Mouse (Mus musculus) heart, postnatal 0 days (tissue): Measurements from ENCODE around the gene Bax. TPM values are rescaled to one million over a fixed set of nuclear protein-coding genes. Genes with fewer than 3 reads are reported as not detected.

Experiments
- ATAC-seq: fragments of 200-750 bp; cut with Nextera tagmentation; 2 replicates; pipeline ENCODE4 v1.8.0; 2017; ENCODE audit warnings: low read depth, moderate number of reproducible peaks, moderate library complexity; ENCODE audit not compliant: insufficient read depth
- DNase-seq: peaks from one replicate; pipeline ENCODE4 v3.0.0-alpha.2; 2016; ENCODE audit warnings: low spot score
- H3K27ac ChIP-seq: fragments of 300-500 bp; sonication (generic); 2 replicates; pipeline ENCODE4 v1.5.1; 2014; ENCODE audit warnings: low read depth, mild to moderate bottlenecking
- H3K27me3 ChIP-seq: fragments of 300-500 bp; sonication (generic); 2 replicates; pipeline ENCODE4 v1.6.1; 2014; ENCODE audit warnings: low read length, mixed read lengths; ENCODE audit not compliant: control insufficient read depth, insufficient read depth
- H3K36me3 ChIP-seq: fragments of 300-500 bp; sonication (generic); replicated peaks from 2 replicates; pipeline ENCODE4 v1.6.1; 2014; ENCODE audit warnings: low read length, mixed read lengths; ENCODE audit not compliant: control insufficient read depth, insufficient read depth
- H3K4me1 ChIP-seq: fragments of 300-500 bp; sonication (generic); 2 replicates; pipeline ENCODE4 v1.6.1; 2014; ENCODE audit warnings: antibody characterized with exemption; ENCODE audit not compliant: control insufficient read depth, insufficient read depth
- H3K4me2 ChIP-seq: fragments of 300-500 bp; sonication (generic); 2 replicates; pipeline ENCODE4 v1.6.1; 2014; ENCODE audit warnings: low read depth, mild to moderate bottlenecking, low read length, moderate library complexity
- H3K4me3 ChIP-seq: fragments of 300-500 bp; sonication (generic); 2 replicates; pipeline ENCODE4 v1.5.1; 2014; ENCODE audit warnings: low read depth, low read length
- H3K9ac ChIP-seq: fragments of 300-500 bp; sonication (generic); replicated peaks from 2 replicates; pipeline ENCODE4 v1.6.1; 2014; ENCODE audit warnings: low read depth, low read length, mixed read lengths
- H3K9me3 ChIP-seq: fragments of 300-500 bp; sonication (generic); replicated peaks from 2 replicates; pipeline ENCODE4 v1.6.1; 2016; ENCODE audit warnings: low read length; ENCODE audit not compliant: control insufficient read depth
- CTCF ChIP-seq: IDR thresholded peaks from 2 replicates; pipeline ENCODE4 v1.5.1; 2016; ENCODE audit warnings: antibody characterized with exemption, control low read depth, low read depth
- EP300 ChIP-seq: IDR thresholded peaks from 2 replicates; pipeline ENCODE4 v1.6.1; 2016; ENCODE audit warnings: antibody characterized with exemption, low read depth
- WGBS: fragments of 180-500 bp; shearing (Covaris S2); extraction: QIAGEN DNeasy Blood & Tissue Kit; methylation state at CpG from one replicate; pipeline ENCODE4 v1.1.7; 2014; 5-methylcytosine and 5-hydroxymethylcytosine counted together
- polyA plus RNA-seq: library from polyadenylated mRNA; unstranded; fragments of >200 nt; fragmentation: Nextera tagmentation; extraction: Ambion mirVana; gene quantifications from 2 replicates; pipeline ENCODE4 v1.2.1, GENCODE M21; 2015
- total RNA-seq: library from RNA; depleted of rRNA; stranded (reverse); fragments of >200 nt; gene quantifications from 2 replicates; pipeline ENCODE4 v1.2.3, GENCODE M21; 2014; ENCODE audit warnings: low replicate concordance

Bax gene
- total and polyA plus RNA-seq, 2 experiments from 2014 or later, result 88.1 to 101 TPM

GRCm38 (mm10) chr7:45508561-45508960 is 41.9 kb upstream of the Bax start:
- 86% methylated on average over 6 of the region's 6 CpGs for WGBS
- ATAC-seq, result no peak
- Histone ChIP-seq H3K4me2 (peak overlapping the region; percentile 85), H3K9me3 (no peaks in the 10 kb centered on the region), H3K4me3 (no peak overlapping the region), H3K27me3 (no peaks in the 10 kb centered on the region), H3K36me3 (peaks cover 29% of the 10 kb centered on the region), H3K27ac (no peak overlapping the region), H3K9ac (peak overlapping the region; percentile 84; the same call in 1 of the 2 replicates), H3K4me1 (peaks cover 13% of the 10 kb centered on the region)
- TF ChIP-seq CTCF (no peak), EP300 (no peak)
- DNase-seq, result no peak

DNA sequence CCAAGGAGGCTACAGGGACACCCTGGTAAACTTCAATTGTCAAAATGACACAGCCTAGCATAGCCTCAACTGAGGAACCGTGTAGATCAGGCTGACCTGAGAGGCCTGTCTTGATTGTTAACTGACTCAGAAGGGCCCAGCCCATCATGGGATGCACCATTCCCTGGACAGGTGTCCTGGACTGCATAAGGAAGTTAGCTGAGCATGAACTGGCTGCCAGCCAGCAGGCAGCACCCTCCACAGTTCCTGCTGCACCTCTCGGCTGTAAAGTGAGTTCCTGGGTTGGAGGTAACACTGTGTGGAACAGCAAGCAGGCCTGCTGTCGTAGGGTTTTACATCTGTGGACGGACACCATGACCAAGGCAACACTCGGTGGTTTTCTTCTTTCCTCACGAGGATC is 40.9 kb upstream of the Bax start:
- Histone ChIP-seq H3K4me1 (peaks cover 13% of the 10 kb centered on the region), H3K27me3 (no peaks in the 10 kb centered on the region), H3K4me2 (no peak overlapping the region), H3K27ac (no peak overlapping the region), H3K36me3 (peaks cover 35% of the 10 kb centered on the region), H3K9ac (no peak overlapping the region), H3K9me3 (no peaks in the 10 kb centered on the region), H3K4me3 (no peak overlapping the region)
- ATAC-seq (no peak), DNase-seq (no peak)
- TF ChIP-seq EP300, result no peak
- no peak for TF ChIP-seq CTCF
- 84% methylated on average over 6 of the region's 6 CpGs for WGBS

- Histone ChIP-seq H3K27ac (no peak overlapping the region), H3K4me1 (no peaks in the 10 kb centered on the region), H3K9ac (no peak overlapping the region), H3K4me3 (no peak overlapping the region), H3K9me3 (no peaks in the 10 kb centered on the region), H3K27me3 (no peaks in the 10 kb centered on the region), H3K4me2 (no peak overlapping the region), H3K36me3 (peaks cover 78% of the 10 kb centered on the region)
- TF ChIP-seq EP300, result no peak
- no peak for TF ChIP-seq CTCF
- ATAC-seq (no peak), DNase-seq (no peak)
- WGBS, result 98% methylated on average over 6 of the region's 6 CpGs
These were observed 31.7 kb upstream of the Bax start for GRCm38 (mm10) chr7:45498427-45498826.

GRCm38 (mm10) chr7:45494548-45494947 is 27.9 kb upstream of the Bax start:
- DNase-seq (no peak), ATAC-seq (no peak)
- Histone ChIP-seq H3K4me3 (no peak overlapping the region), H3K4me2 (no peak overlapping the region), H3K27ac (no peak overlapping the region), H3K4me1 (peaks cover 11% of the 10 kb centered on the region; the same call in 1 of the 2 replicates), H3K9me3 (no peaks in the 10 kb centered on the region), H3K9ac (no peak overlapping the region), H3K36me3 (peaks cover 58% of the 10 kb centered on the region), H3K27me3 (no peaks in the 10 kb centered on the region)
- 81% methylated on average over 9 of the region's 9 CpGs for WGBS
- TF ChIP-seq CTCF (no peak), EP300 (no peak)

GRCm38 (mm10) chr7:45492951-45493350 is 26.3 kb upstream of the Bax start:
- Histone ChIP-seq H3K4me2 (no peak overlapping the region), H3K9me3 (no peaks in the 10 kb centered on the region), H3K27ac (peak overlapping the region; percentile 67), H3K36me3 (peaks cover 44% of the 10 kb centered on the region), H3K9ac (no peak overlapping the region), H3K4me1 (peaks cover 11% of the 10 kb centered on the region; the same call in 1 of the 2 replicates), H3K4me3 (no peak overlapping the region), H3K27me3 (no peaks in the 10 kb centered on the region)
- peak; percentile 60 for ATAC-seq
- TF ChIP-seq EP300 (no peak), CTCF (no peak)
- 59% methylated on average over 5 of the region's 5 CpGs for WGBS
- peak; percentile 20 for DNase-seq

GRCm38 (mm10) chr7:45492225-45492844 is 25.6 kb upstream of the Bax start:
- H3K9me3 ChIP-seq, result no peaks in the 10 kb centered on the region
- H3K27me3 ChIP-seq, result no peaks in the 10 kb centered on the region
- peaks cover 38% of the 10 kb centered on the region for H3K36me3 ChIP-seq
- H3K4me1 ChIP-seq, result peaks cover 11% of the 10 kb centered on the region; the same call in 1 of the 2 replicates
- no peak overlapping the region for H3K9ac ChIP-seq
- peak overlapping the region; percentile 67; the same call in 1 of the 2 replicates for H3K27ac ChIP-seq
- no peak overlapping the region for H3K4me3 ChIP-seq
- WGBS, result 90% methylated on average over 8 of the region's 8 CpGs
- no peak overlapping the region for H3K4me2 ChIP-seq
- DNase-seq, result no peak
- no peak for TF ChIP-seq EP300
- TF ChIP-seq CTCF, result no peak
- no peak for ATAC-seq
